Mouse (Mus musculus) cortical plate, adult 2 months (tissue): ENCODE measurements around the gene Atp2b4. TPM values are rescaled to one million over a fixed set of nuclear protein-coding genes. Genes with fewer than 3 reads are reported as not detected.
A peak's percentile ranks its signal among the peaks of the same experiment; 100 is the strongest.

Source experiments
- H3K27ac ChIP-seq: fragments of 200-500 bp; 2 replicates; pipeline ENCODE4 v1.5.1; 2012; ENCODE audit warnings: low read length, control low read depth, inconsistent platforms; ENCODE audit not compliant: insufficient read depth
- H3K4me1 ChIP-seq: fragments of 200-500 bp; 2 replicates; pipeline ENCODE4 v1.6.1; 2011; ENCODE audit warnings: low read length; ENCODE audit not compliant: control insufficient read depth, insufficient read depth
- H3K4me3 ChIP-seq: fragments of 200-500 bp; 2 replicates; pipeline ENCODE4 v1.5.1; 2011; ENCODE audit warnings: mild to moderate bottlenecking, low read length, control low read depth; ENCODE audit not compliant: insufficient read depth
- CTCF ChIP-seq: fragments of 200-500 bp; IDR thresholded peaks from 2 replicates; pipeline ENCODE4 v1.5.1; 2011; ENCODE audit warnings: mild to moderate bottlenecking, control low read depth, low read length; ENCODE audit not compliant: insufficient read depth; ENCODE audit errors: extremely low read depth
- POLR2A ChIP-seq: fragments of 200-500 bp; IDR thresholded peaks from 2 replicates; pipeline ENCODE4 v1.6.1; 2011; ENCODE audit warnings: mild to moderate bottlenecking, low read length, control low read depth; ENCODE audit not compliant: insufficient read depth; ENCODE audit errors: extremely low read depth
- polyA plus RNA-seq: library from polyadenylated mRNA; depleted of rRNA; stranded (reverse); fragments of >200 nt; gene quantifications from 2 replicates; pipeline ENCODE4 v1.2.3, GENCODE M21; 2012

Atp2b4 gene
- polyA plus RNA-seq, 1 experiment: 63.4 TPM

DNA sequence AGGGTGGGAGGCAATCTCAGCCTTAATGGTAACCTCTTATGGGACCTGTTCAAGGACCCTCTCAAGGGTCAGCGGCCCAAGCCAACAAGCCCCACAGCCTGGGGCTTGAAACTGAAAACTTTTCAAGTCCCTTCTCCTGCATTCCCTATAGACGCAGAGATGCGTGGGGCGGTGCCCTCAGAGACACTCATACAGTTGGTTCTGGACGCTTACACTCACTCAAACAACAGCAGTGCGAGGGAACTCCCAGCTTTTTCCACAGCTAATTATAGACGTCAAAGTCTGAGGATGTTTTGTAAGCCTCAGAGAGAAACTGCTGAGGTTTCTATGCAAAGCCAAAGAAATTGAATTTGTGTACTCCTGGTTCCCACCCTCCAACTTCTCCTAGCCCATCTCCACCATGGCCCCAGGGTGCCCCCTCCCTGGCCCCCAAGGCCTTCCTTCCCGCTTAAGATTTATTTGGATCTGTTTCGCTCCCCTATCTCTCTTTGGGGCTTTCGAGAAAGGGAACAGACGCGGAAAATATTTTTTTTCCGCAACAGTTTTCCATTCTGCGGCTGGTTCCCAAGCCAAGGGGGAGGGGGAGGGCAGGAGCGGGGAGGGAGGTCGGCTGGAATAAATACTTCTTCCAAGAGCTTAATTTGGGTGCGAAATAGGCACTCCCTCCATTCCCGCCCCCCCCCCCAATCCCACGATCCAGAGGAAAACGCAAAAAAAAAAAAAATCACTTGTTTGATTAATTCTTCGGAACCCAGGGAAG, 975 bp downstream of the Atp2b4 start:
- Histone ChIP-seq H3K4me1 (peaks cover 3% of the 10 kb centered on the region; the same call in 1 of the 2 replicates), H3K4me3 (peak overlapping the region; percentile 48), H3K27ac (no peak overlapping the region)
- TF ChIP-seq POLR2A: no peak
- TF ChIP-seq CTCF: no peak

DNA sequence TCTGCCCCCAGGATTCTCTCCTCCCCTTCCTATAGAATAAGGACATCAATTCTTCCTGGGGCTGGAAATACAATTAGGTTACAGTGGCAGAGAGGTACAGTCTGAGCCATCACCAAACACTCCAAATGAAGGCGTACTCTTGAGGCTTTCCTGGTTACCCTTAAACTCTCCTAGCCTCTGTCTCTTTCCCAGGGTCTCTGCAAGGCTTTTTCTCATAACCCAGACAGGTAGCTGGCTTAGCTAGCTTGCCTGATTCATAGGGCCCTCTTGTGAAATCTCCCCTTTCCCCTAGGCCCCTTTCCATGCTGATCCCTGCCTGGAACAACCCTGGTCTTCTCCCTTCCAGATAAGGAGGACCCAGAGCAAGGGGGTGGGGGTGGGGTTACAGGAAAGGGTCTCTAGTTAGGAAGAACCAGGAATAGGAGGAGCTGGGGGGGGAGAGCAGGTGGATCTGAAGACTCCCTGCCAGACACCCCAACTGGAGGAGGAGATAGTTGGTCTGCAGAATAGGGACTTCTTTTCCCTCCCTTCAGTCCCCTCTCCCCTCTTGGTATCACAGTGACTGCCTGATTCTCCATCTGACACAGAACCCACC, 1.9 kb downstream of the Atp2b4 start:
- no peak for TF ChIP-seq CTCF
- no peak overlapping the region for H3K27ac ChIP-seq
- H3K4me3 ChIP-seq: peak overlapping the region; percentile 48
- H3K4me1 ChIP-seq: peaks cover 3% of the 10 kb centered on the region; the same call in 1 of the 2 replicates

DNA sequence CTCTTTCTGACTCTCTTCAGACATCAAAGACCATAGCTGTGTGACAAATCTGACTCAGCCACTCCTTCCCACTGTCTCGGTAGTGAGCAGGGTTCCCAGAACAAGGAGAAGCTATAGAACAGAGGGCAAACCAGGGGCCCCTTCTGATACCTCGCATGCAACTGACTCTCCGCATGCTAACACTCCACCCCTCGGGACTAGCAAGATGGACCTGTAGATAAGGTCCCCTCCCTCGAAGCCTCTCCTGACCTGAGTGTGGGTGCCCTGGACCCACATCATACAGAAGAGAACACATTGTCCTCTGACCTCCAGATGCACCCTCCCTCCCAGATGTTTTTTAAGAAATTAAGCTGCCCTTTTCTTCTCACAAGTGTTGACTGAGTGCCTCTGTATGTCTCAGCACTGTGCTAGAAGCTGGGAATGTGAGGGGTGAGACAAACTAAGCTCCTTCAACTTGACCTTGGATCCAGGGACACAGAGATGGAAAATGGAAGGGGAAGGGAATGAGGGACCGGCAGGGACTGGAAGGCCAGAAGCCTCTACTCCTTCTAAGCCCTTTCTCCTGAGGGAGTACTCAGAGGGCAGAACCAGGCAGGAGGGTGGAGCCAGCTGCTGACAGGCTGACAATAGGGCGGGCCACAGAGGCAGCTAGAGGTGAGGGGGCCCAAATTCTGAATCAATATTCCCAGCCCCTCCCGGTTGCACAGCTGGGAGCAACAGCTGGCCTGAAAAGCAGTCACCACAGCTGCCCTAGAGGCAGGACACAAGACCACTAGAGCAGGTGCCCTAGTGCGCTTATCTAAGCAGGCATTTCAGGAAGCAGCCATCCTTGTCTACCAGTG, 2.6 kb downstream of the Atp2b4 start:
- H3K4me1 ChIP-seq: peaks cover 3% of the 10 kb centered on the region; the same call in 1 of the 2 replicates
- no peak for TF ChIP-seq CTCF
- no peak for TF ChIP-seq POLR2A
- H3K4me3 ChIP-seq: peak overlapping the region; percentile 48
- no peak overlapping the region for H3K27ac ChIP-seq

- Histone ChIP-seq H3K4me3 (no peak overlapping the region; the same call in 1 of the 2 replicates), H3K4me1 (peaks cover 3% of the 10 kb centered on the region; the same call in 1 of the 2 replicates), H3K27ac (no peak overlapping the region)
- TF ChIP-seq CTCF: no peak
- no peak for TF ChIP-seq POLR2A
Measured at GRCm38 (mm10) chr1:133797327-133797978, 3.4 kb downstream of the Atp2b4 start.

DNA sequence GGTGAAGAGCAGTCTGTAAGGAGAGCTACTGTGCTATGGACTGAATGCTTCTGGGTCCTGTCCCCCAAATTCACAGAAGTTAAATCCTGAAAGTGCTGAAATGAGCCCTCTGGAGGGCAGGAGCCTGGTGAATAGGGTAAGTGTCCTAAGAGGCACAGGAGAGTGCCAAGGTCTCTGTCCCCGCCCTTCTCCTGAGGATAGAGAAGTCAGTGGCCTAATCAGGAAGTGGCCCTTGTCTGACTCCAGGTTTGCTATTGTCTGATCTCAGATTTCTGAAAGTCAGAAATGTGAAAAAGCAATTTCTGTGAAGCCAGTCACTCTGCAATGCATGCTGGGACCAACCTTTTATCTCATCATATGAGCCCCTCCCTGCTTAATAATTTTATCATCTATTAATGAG, 7.2 kb downstream of the Atp2b4 start:
- H3K4me1 ChIP-seq: peaks cover 4% of the 10 kb centered on the region
- H3K4me3 ChIP-seq: no peak overlapping the region
- H3K27ac ChIP-seq: no peak overlapping the region
- TF ChIP-seq POLR2A (no peak), CTCF (no peak)

GRCm38 (mm10) chr1:133790011-133790410, 10.8 kb downstream of the Atp2b4 start:
- Histone ChIP-seq H3K27ac (no peak overlapping the region), H3K4me1 (peaks cover 5% of the 10 kb centered on the region; the same call in 1 of the 2 replicates), H3K4me3 (no peak overlapping the region)
- TF ChIP-seq POLR2A (no peak), CTCF (no peak)

GRCm38 (mm10) chr1:133788864-133789263, 12.0 kb downstream of the Atp2b4 start:
- Histone ChIP-seq H3K4me1 (peaks cover 6% of the 10 kb centered on the region), H3K4me3 (no peak overlapping the region), H3K27ac (no peak overlapping the region)
- TF ChIP-seq POLR2A (no peak), CTCF (no peak)

GRCm38 (mm10) chr1:133787500-133788210, 13.2 kb downstream of the Atp2b4 start:
- no peak overlapping the region for H3K27ac ChIP-seq

DNA sequence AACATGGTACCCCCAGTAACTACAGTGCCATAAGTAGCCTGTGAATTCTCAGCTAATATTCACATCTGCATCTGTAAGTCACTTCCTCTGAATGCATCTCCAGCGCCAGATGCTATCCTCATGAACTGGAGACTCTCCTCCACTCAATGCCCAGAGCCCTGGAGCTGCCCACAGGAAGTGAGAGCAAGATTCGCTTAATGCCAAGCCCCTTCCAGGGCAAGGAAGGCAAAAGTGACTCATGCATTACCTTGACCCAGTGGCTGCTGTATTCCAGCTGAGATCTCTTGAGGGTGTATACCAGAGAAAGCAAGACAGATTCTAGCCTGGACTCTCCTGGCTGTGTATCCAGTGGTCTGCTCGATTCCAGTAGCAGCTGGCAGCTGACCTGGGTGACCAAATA, 16.2 kb downstream of the Atp2b4 start:
- Histone ChIP-seq H3K4me3 (no peak overlapping the region), H3K4me1 (peaks cover 8% of the 10 kb centered on the region), H3K27ac (no peak overlapping the region)
- no peak for TF ChIP-seq POLR2A

More at GRCm38 (mm10) chr1:133787500-133788210, 13.2 kb downstream of the Atp2b4 start:
- Histone ChIP-seq H3K4me3 (no peak overlapping the region), H3K4me1 (peaks cover 8% of the 10 kb centered on the region)
- TF ChIP-seq CTCF (no peak), POLR2A (no peak)
